Mouse (Mus musculus) urinary bladder, adult 2 months (tissue): ENCODE measurements at regions not wholly inside any gene's neighbourhood (a gene's known extent, or its start where the extent isn't known, plus 50 kb on each side); places are given as distances from the start of the nearest gene placed in this dataset.

Source experiments
- DNase-seq: peaks from one replicate; pipeline ENCODE4 v3.0.0; 2022; ENCODE audit warnings: low spot score

- DNase-seq, result no peak
Measured at GRCm38 (mm10) chr11:18581997-18582780, 436.6 kb downstream of the Meis1 start.

- DNase-seq, result no peak
Measured at GRCm38 (mm10) chr11:18581078-18581800, 437.5 kb downstream of the Meis1 start.

GRCm38 (mm10) chr11:18571557-18572209 lies 447.1 kb downstream of the Meis1 start:
- DNase-seq, result no peak

DNA sequence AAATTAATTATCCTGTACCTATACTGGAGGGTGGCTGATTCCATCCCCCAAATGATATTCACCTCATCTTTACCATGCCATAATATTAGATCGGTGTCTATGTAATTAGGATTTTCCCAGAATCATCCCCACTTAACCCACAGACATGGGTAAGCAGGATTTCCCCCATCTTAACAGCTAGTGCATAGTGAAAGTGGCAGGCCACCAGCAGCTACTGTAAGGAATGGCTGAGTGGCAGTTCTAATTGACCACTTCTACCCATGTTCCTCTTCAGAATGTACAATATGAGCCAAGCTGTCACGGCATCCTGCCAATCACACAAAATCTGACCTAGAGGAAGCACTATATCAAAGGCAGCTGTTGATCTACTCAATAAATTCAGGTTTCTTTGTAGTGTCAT lies 455.8 kb downstream of the Meis1 start:
- DNase-seq, result no peak

GRCm38 (mm10) chr11:18558665-18559064 lies 460.1 kb downstream of the Meis1 start:
- DNase-seq, result no peak

DNA sequence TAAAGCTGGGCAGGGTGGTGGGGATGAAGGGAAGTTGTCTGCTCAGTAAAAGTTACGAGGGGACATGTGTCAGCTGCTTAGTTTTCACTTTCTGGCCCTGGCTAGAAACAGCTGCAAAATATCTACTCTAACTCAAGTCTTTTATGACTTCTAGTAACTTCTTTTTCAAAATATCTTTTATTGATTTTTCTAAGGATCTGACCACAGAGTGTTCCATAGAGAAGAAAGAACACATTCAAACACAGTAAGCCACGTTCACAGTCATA lies 483.3 kb downstream of the Meis1 start:
- DNase-seq, result no peak

DNA sequence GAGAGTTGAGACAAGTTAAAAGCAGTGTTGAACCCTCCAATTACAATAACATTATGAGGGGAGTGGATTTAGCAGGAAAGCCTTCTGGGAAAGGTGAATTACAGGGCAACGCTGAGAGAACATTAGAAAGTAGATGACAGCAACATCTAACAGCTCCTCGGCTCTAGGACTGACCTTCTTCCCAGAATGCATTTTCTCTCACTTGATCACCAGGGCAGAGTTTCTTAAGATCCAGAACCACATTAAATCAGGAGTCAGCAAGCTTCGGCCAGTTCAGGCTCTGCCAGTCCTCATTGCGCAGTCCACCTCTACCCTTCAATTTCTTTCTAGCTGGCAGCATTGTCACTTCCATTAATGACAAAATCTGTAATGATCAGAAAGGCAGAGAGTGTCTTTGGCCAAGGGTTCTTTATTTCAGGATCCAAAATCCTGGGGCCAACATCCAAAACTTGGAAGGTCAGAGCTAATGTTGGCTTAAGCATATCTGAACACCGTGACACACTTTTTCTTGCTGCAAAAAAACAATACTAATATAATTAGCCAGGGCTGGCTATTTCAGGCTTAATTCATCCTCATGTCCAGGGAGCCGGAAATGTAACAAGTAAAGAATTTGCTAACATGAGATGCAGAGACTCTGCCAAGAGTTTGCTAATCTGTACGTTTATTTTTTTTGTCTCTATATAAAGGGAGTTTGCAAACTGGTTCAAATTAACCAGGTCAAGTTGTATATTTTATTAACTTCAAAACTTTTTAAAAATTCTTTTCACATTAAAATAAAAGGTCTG lies 483.8 kb downstream of the Meis1 start:
- no peak for DNase-seq

GRCm38 (mm10) chr11:18531264-18532110 lies 487.3 kb downstream of the Meis1 start:
- DNase-seq, result no peak

DNA sequence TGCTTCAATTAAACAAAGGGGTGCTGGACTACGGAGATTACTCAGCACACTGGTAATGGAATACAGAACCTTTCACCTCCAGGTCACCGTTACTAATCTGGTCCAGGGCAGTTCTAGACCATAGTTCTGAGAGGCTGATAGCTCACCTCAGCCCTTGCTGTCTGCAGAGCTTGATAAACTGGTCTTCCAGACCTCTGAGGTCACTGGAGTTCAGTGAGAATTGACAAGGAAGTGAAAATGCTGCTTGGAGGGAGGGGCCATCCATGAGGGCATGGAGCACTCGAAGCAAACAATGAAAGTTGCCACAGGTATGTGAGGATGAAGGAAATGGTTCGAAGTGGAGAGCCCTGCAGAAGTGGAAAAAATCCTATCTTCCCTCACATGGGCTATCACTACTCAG lies 490.2 kb downstream of the Meis1 start:
- DNase-seq, result no peak

GRCm38 (mm10) chr11:18495108-18495757 lies 523.6 kb downstream of the Meis1 start:
- DNase-seq, result no peak

DNA sequence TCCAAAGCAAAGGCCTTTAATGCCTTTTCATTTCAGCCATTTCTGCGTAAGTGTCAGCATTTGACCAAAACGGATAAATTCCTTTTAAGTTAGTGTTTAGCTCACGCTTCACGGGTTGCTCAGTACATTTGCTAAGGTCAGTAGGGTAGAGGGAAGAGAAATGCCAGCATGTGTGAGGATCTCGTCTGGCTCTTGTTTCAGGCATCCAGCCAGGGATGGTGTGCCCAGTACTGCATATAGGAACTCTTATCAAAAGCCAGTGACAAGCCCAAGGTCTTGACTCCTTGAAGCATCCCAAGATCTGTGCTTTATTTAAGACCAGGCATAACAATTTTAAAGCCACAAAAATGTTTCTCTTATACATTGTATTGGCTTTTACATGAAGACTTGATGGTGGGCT lies 524.8 kb downstream of the Meis1 start:
- DNase-seq, result no peak

GRCm38 (mm10) chr11:18493086-18493485 lies 525.7 kb downstream of the Meis1 start:
- no peak for DNase-seq

- no peak for DNase-seq
Measured at GRCm38 (mm10) chr11:18489517-18490256, 529.1 kb downstream of the Meis1 start.

DNA sequence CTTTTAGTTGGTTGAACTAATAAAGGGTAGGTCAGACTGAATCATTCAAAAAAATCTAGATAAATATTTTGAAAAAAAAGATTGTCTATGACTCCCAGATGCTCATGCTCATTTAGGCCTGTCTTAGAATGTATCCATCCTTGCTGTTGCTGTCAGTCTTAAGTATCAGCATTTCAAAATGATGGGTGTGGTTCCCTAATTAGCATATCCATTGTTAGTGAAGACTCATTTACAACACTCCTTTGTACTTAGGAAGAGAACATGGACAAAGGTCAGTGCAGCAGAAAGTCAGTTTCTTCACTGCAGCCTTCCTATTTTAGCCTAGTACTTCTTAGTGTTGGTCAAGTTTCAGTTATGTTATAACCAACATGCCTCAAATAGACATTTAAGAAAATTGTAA lies 525.2 kb upstream of the Etaa1 start:
- DNase-seq, result no peak

DNA sequence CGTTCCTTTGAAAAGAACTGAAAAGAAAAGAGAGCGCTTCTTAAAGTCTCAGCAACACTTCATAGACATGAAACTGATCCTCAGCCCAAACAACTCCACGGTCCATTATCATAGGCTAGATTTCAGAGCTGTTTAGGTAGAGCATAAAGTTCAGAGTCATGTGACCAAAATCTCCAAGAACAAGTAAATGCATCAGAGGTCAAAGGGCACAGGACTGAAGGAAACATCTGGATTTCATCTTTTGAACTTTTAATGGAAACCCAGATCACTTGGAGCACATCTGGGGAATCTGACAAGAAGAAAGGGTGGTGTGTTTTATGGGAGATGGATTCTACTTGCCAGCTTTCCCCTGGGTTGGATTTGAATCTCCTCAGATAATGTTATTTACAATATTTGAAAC lies 497.6 kb upstream of the Etaa1 start:
- no peak for DNase-seq

DNA sequence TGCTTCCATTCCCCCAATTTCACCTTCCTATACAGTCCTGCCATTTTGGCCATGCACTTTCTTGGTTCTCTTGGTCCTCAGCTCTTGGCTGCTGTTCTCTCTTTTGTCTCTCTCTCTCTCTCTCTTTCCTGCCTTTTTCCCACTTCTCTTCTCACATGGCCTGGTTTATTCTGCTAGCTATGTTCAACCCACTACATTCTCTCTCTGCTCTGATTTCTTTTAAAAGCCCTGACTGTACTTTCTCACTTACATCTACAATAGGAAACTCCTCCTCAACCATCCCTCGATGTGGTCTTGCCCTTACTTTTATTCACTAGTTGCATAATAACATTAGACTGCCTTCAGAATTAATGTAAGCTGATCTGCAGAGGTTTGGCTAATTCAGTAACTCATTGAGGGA lies 495.2 kb upstream of the Etaa1 start:
- no peak for DNase-seq

- no peak for DNase-seq
Measured at GRCm38 (mm10) chr11:18444600-18444999, 490.9 kb upstream of the Etaa1 start.

- DNase-seq, result no peak
Measured at GRCm38 (mm10) chr11:18444101-18444500, 490.4 kb upstream of the Etaa1 start.

DNA sequence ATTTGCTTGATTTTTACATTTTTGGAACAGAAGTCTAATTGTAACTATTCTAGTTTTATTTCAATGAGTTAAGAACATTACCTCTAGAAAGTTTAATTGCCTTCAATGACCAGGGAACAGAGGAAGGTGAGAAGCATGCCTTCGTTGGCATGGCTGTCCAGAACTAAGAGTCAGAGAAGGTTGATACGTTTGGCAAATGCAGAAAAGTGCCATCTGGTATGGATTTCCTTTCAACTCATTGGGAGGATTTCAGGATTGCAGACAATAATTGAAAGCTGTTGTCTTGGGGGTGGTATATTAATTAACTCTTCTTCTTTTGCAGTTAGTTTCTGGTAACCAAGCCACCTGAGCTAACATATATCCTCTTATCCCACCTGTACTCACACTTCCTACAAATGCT lies 489.5 kb upstream of the Etaa1 start:
- DNase-seq, result no peak
